Mouse (Mus musculus) right cerebral cortex, adult 2 months (tissue): ENCODE data around the gene 2010111I01Rik.
A peak's percentile ranks its signal among the peaks of the same experiment; 100 is the strongest.
"Not testable (repeated sequence)": the region's sequence is repeated elsewhere in the genome, so short reads cannot be mapped to it uniquely, and the experiment has no call there.

Source experiments
- DNase-seq, 2 experiments: peaks; one replicate each; pipeline ENCODE4 v3.0.0; 2021 to 2022; ENCODE audit warnings: low spot score in 2 of 2

2010111I01Rik gene

DNA sequence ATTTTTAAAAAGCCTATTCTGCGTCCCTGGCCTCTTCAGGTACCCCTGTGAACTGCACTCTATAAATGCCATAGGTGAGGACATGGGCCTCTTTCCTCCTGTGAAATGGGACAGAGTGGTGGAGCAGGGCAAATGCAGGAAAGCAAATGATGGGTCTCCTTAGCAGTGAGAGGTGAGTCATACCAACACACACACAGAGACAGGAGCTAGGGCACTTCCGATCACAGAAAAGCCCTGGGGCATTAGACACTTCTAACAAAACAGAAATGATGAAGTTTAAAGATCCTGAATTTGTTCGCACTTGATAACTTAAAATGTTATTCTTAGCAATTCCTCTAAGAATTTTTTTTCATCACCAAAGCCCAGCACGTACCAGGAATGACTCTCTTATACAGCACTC is 375.3 kb downstream of the 2010111I01Rik start:
- no peak for DNase-seq

DNA sequence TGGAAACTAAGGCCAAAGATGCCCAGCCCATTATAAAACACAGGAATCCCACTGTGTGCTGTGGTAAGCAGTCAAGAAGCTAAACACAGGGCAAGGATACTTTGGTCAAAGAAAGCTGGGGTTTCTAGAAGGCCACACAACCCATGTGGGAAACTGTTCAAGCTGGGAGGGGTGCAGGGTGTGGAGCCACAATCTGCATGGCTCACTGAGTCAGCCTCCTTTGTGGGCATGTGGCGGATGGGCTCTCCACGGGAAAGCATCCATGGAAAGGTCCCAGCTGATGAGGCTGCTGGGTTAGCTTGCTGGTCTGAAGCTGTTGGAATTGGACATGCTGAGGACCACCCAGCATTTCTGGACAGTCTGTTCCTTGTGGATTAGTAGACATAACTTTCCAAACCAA is 378.1 kb downstream of the 2010111I01Rik start:
- DNase-seq = no peak

- DNase-seq = no peak
Observed at GRCm38 (mm10) chr13:63344481-63344880, 379.8 kb downstream of the 2010111I01Rik start.

DNA sequence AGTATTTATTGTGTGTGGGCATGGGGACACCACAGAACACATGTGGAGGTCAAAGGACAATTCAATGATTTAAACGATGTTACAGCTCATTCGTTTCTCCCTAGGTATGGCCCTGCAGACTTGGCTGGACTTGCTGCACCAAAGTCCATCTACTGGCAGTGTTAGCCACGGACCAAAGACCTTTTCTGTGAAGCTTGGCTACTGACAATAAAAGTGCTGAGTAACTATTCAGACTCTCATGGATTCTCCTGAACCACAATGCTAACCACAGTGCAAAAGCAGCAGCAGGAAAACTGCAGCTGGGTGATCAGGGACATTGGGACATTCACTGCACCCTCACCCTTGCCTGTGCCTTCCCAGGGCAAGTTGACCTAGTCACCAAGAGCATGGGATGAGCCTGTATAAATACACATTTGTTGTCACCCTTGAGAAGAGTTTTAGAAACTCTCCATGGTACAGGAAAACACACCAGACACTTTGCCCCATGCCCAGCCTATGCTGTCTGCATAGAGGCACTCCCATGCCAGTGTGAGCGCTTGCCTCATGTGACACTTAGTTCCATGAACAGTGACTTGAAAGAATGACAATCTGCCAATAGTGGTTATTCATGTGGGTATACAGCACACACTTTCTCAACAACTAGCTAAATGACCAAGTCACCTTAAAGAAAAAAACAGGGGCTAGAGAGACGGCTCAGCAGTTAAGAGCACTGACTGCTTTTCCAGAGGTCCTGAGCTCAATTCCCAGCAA is 381.0 kb downstream of the 2010111I01Rik start:
- no peak for DNase-seq

DNA sequence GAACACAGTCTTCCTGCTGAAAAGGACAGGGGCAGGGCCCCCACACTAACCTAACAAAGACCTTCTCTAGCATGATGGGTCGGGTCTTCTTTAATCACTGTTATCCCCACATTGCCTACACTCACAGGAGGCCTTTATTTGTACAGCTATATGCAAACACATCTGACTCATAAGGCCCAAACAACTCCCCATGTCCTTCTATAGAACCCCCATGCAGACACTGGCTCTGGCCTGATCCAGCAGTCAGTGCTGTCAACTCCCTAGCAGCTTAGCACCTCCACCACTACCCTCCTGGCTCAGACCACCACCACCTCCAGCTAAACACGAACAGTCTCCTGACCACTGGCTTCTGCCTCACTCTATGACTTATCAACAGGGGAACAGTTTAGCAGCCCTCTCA is 382.9 kb downstream of the 2010111I01Rik start:
- no peak for DNase-seq

DNA sequence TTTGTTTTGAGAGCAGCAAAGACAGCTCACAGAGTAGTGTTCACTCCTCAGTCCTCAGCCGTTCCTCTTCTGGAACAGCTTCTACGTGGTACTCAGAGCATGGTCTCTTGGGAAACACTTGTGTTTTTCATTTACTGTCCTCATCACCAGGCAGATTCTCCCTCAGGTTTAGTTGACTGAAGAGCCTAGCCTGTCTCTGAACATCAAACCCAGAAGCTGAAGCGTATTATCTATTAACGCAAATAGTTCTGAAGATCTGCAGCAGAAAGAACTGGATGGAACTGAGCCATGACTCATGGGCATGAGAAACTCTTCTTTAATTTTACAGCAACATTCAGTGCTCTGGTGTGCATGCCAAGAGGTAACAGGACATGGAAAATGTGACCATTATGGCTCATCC is 385.4 kb downstream of the 2010111I01Rik start:
- DNase-seq = no peak

DNA sequence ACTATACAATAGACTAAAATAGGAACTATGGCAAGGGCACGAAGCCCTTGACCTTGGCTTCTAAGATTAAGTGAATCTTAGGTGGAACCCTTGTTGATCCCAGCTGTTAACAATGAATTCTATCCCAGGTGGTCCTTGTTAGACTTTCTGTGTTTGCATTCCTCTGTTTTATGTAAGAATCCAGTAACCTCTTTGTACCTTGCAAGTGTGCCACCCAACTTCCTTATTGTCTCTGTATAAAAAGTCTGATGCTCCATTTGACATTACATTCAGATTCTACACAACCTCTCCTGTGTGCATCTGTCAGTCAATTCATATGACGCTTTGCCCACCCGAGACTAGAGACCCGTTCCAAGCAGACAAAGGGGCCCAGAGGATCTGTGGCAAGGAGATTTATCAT is 388.6 kb downstream of the 2010111I01Rik start:
- DNase-seq = not testable (repeated sequence)

- no peak for DNase-seq
Observed at GRCm38 (mm10) chr13:63356101-63356500, 391.4 kb downstream of the 2010111I01Rik start.

DNA sequence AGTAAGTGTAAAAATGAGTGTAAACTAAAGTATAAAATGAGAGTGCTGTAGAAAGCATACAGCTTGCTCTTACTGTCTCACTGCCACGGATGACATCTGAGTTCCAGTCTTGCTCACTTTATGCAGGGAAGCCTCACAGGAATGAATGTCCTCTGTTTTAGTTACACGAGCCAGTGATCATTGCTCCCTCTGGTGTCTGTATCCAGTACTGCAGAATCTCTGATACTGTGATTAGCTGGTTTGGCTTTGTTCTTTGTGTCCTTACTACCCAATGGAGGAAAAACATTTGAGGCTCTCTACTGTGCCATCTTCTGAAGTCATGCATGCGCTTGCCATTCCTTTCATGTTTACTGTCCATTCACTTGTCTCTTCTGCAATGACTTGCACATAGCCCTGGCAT is 391.9 kb downstream of the 2010111I01Rik start:
- DNase-seq = peak; percentile 88 to 90

DNA sequence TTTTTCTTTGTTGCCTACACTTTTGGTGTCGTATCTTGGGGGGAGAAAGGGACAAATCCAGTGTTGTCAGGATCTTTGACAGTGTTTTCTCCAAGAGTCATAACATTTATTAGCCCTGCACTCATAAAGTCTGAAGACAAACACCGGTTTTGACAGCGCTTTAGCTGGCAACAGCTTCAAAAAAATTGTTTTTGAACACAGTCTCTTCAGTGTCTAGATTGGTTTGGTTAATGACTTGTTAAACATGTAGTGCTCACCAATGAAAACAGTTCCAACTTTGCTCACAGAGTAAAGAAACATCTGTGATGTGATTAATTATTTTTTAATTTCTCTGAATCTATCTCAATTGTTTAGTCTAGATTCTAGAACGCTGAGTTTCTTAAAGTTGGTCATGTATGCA is 394.7 kb downstream of the 2010111I01Rik start:
- DNase-seq = no peak

- no peak for DNase-seq
Observed at GRCm38 (mm10) chr13:63360111-63360885, 395.6 kb downstream of the 2010111I01Rik start.

DNA sequence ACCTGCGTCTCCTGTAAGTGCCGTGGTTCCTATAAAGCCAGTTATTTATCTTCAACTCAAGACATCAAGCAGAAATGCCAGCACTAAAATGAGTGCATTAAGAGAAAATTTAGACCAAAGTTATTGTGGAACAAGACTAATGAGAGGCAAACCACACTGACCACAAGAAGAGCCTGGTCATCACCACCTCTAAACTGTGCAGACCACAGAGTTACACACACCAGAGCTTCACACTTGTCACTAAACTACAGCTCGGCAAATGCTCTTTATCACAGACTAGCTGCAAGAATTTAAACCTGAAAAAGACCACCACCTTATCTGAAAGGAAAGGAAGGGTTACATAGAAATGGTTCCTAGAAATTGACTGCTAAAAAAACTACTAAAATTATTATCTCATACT is 397.1 kb downstream of the 2010111I01Rik start:
- DNase-seq = no peak

- no peak for DNase-seq
Observed at GRCm38 (mm10) chr13:63373460-63374166, 408.9 kb downstream of the 2010111I01Rik start.
